Mouse (Mus musculus): ENCODE results near the gene Eif4h. TPM values are rescaled to one million over a fixed set of nuclear protein-coding genes. Genes with fewer than 3 reads are reported as not detected.
A peak's percentile ranks its signal among the peaks of the same experiment; 100 is the strongest.

The Eif4h gene
- polyA plus RNA-seq, 1 experiment from 2014 or later, result 479 TPM

DNA sequence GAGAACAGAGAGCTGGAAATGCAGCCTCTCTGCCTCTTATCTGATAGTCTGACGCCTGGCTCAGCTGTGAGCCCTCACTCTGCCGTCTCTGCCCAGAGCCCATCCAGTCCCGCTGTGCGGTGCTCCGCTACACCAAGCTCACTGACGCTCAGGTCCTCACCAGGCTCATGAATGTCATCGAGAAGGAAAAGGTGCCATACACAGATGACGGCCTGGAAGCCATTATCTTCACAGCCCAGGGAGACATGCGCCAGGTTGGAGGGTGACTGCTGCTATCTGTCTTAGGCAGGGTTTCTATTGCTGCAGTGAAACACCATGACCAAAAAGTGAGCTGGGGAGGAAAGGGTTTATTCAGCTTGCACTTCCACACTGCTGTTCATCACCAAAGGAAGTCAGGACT is 46.2 kb downstream of the Eif4h start:
- Histone ChIP-seq H3K4me2 (ENCODE audit: low read depth, low read length) (no peak overlapping the region), H3K36me3 (replicated peaks; ENCODE audit: control insufficient read depth, insufficient read depth, low read depth, low read length) (peaks cover 3% of the 10 kb centered on the region), H3K9me3 (replicated peaks; ENCODE audit: control insufficient read depth, low read length) (no peaks in the 10 kb centered on the region), H3K27ac (replicated peaks; ENCODE audit: low read depth, low read length) (no peak overlapping the region), H3K4me1 (ENCODE audit: control insufficient read depth, insufficient read depth, low read length) (no peaks in the 10 kb centered on the region), H3K9ac (replicated peaks; ENCODE audit: low read length) (no peak overlapping the region), H3K4me3 (ENCODE audit: low read depth, low read length) (no peak overlapping the region), H3K27me3 (ENCODE audit: control insufficient read depth, insufficient read depth, low read length) (no peaks in the 10 kb centered on the region)
- WGBS, result 87% methylated on average over 9 of the region's 9 CpGs
- no peak for DNase-seq (ENCODE audit: low spot score)
- ATAC-seq (replicated peaks; ENCODE audit: insufficient number of reproducible peaks, low FRiP score, low TSS enrichment, low read depth), result no peak

DNA sequence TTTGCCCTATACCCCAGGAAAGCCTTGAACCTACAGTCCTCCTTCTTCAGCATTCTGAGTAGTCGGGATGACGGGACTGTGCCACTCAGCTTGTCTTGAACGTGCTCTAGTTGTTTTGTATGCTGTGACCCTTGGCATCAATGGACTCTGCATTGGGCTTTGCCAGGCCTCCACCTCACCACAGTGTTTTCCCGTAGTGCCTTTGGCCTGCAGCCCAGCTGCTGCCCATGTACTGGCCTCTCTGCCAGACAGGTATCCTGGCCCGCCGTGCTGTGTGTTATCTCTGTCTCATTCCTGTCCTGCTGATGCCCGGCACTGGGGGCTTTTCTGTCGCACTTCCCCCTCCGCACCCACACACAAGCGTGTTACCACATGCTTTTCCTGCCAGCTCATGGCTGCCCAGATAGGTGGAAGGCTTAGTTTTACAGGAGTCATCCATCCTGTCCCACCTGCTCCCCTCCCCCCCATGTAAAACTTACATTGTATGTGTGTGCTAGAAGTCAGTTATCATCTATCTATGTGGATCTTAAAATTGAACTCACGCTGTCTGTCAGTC is 47.2 kb downstream of the Eif4h start:
- 90% methylated on average over 11 of the region's 11 CpGs for WGBS
- no peak overlapping the region for H3K4me3 ChIP-seq (ENCODE audit: low read depth, low read length)
- ATAC-seq (replicated peaks; ENCODE audit: insufficient number of reproducible peaks, low FRiP score, low TSS enrichment, low read depth) (no peak), DNase-seq (ENCODE audit: low spot score) (no peak)
- no peak overlapping the region for H3K4me2 ChIP-seq (ENCODE audit: low read depth, low read length)
- no peak overlapping the region for H3K9ac ChIP-seq (replicated peaks; ENCODE audit: low read length)
- no peaks in the 10 kb centered on the region for H3K27me3 ChIP-seq (ENCODE audit: control insufficient read depth, insufficient read depth, low read length)
- H3K4me1 ChIP-seq (ENCODE audit: control insufficient read depth, insufficient read depth, low read length), result no peaks in the 10 kb centered on the region
- no peaks in the 10 kb centered on the region for H3K9me3 ChIP-seq (replicated peaks; ENCODE audit: control insufficient read depth, low read length)
- H3K36me3 ChIP-seq (replicated peaks; ENCODE audit: control insufficient read depth, insufficient read depth, low read depth, low read length), result peaks cover 3% of the 10 kb centered on the region
- no peak overlapping the region for H3K27ac ChIP-seq (replicated peaks; ENCODE audit: low read depth, low read length)

DNA sequence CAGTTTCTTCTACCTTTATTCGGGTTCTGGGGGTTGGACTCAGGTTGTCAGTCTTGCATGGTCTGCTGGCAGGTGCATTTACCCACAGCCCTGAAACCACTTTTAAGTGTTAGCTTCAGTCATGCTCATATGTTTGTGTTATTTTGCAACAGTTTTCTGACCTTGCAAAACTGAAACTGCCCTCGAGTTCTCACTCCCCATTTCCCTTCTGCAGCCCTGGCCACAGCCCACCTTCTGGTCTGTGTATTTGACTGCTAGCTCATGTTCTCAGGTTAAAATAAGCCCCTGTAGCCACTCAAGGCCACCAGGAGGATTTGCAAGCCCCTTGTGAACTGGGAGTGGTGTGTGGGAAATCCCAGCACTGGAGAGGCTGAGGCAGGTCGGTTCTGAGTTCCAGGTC is 49.4 kb downstream of the Eif4h start:
- WGBS, result 86% methylated on average over 3 of the region's 3 CpGs
- H3K27ac ChIP-seq (replicated peaks; ENCODE audit: low read depth, low read length), result no peak overlapping the region
- no peak overlapping the region for H3K4me2 ChIP-seq (ENCODE audit: low read depth, low read length)
- no peaks in the 10 kb centered on the region for H3K9me3 ChIP-seq (replicated peaks; ENCODE audit: control insufficient read depth, low read length)
- H3K4me3 ChIP-seq (ENCODE audit: low read depth, low read length), result no peak overlapping the region
- H3K4me1 ChIP-seq (ENCODE audit: control insufficient read depth, insufficient read depth, low read length), result no peaks in the 10 kb centered on the region
- DNase-seq (ENCODE audit: low spot score) (no peak), ATAC-seq (replicated peaks; ENCODE audit: insufficient number of reproducible peaks, low FRiP score, low TSS enrichment, low read depth) (no peak)
- no peak overlapping the region for H3K9ac ChIP-seq (replicated peaks; ENCODE audit: low read length)
- peaks cover 3% of the 10 kb centered on the region for H3K36me3 ChIP-seq (replicated peaks; ENCODE audit: control insufficient read depth, insufficient read depth, low read depth, low read length)
- H3K27me3 ChIP-seq (ENCODE audit: control insufficient read depth, insufficient read depth, low read length), result no peaks in the 10 kb centered on the region

DNA sequence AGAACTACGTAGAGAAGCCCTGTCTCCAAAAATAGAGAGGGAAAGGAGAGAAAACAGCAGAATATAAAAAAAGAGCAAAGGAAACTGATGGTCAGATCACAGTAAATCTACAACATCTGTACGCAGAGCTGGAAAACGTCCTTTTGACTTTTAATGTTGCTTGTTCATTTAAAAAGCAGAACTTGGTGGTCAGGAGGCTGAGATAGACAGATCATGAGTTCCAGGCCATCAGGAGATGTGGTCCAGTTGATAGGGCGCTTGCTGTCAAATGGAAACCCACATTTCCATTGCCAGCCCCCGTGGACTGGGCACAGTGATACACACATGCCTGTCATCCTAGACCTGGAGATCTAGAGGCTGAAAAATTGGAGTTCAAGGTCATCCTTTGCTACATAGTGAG is 54.5 kb downstream of the Eif4h start:
- no peak overlapping the region for H3K9ac ChIP-seq (replicated peaks; ENCODE audit: low read length)
- H3K4me1 ChIP-seq (ENCODE audit: control insufficient read depth, insufficient read depth, low read length), result no peaks in the 10 kb centered on the region
- 89% methylated on average over 5 of the region's 5 CpGs for WGBS
- H3K36me3 ChIP-seq (replicated peaks; ENCODE audit: control insufficient read depth, insufficient read depth, low read depth, low read length), result no peaks in the 10 kb centered on the region
- no peak overlapping the region for H3K4me3 ChIP-seq (ENCODE audit: low read depth, low read length)
- no peak overlapping the region for H3K4me2 ChIP-seq (ENCODE audit: low read depth, low read length)
- no peak for DNase-seq (ENCODE audit: low spot score)
- H3K9me3 ChIP-seq (replicated peaks; ENCODE audit: control insufficient read depth, low read length), result no peaks in the 10 kb centered on the region
- H3K27ac ChIP-seq (replicated peaks; ENCODE audit: low read depth, low read length), result no peak overlapping the region
- no peaks in the 10 kb centered on the region for H3K27me3 ChIP-seq (ENCODE audit: control insufficient read depth, insufficient read depth, low read length)
- no peak for ATAC-seq (replicated peaks; ENCODE audit: insufficient number of reproducible peaks, low FRiP score, low TSS enrichment, low read depth)

DNA sequence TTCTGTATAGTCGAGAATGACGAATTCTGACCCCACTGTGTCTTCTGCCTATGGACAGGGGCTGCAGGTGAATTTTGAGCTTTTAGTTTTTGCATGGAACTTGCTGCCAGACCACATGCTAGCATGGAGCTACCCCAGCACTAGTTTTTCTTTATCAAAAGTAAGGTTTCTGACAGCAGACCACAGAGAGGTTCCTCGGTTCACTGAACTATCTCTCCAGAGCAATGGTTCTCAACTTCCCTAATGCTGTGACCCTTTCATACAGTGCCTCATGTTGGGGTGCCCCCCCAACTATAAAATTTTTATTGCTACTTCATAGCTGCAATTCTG is 55.4 kb downstream of the Eif4h start:
- no peak overlapping the region for H3K4me3 ChIP-seq (ENCODE audit: low read depth, low read length)
- H3K9ac ChIP-seq (replicated peaks; ENCODE audit: low read length), result no peak overlapping the region
- H3K4me1 ChIP-seq (ENCODE audit: control insufficient read depth, insufficient read depth, low read length), result no peaks in the 10 kb centered on the region

DNA sequence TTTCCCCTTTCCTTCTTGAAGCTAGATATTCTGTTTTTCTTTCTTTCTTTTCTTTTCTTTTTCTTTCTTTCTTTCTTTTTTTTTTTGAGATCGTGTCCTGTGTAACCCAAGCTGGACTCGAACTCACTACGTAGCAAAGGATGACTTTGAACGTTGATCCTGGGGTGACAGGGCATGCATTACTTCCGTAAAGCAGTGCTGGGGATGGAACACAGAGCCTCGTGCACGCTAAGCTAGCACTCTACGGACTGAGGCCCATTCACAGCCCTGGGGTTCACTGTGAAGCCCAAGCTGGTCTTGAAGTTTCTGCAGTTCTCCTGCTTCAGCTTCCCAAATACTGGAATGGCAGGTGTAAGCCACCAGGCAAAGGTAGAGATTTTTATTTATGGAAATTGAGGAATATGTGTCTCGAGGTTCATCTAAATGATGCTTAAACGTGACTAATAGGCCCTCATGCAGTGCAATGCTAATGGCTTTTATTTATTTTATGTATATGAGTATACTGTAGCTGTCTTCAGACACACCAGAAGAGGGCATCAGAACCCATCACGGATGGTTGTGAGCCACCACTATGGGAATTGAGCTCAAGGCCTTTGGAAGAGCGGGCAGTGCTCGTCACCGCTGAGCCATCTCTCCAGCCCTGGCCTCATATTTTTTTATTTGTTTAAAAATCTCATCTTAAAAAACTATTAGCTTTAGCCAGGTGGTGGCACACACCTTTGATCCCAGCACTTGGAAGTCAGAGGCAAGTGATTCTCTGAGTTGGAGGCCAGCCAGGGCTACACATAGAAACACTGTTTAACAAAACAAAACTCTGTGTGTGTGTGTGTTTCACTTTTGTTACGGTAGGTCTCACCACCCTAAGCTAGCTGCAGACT is 56.0 kb downstream of the Eif4h start:
- Histone ChIP-seq H3K4me1 (ENCODE audit: control insufficient read depth, insufficient read depth, low read length) (no peaks in the 10 kb centered on the region), H3K4me3 (ENCODE audit: low read depth, low read length) (peak overlapping the region; percentile 88), H3K4me2 (ENCODE audit: low read depth, low read length) (peak overlapping the region; percentile 76), H3K9ac (replicated peaks; ENCODE audit: low read length) (peak overlapping the region; percentile 85), H3K9me3 (replicated peaks; ENCODE audit: control insufficient read depth, low read length) (no peaks in the 10 kb centered on the region), H3K27ac (replicated peaks; ENCODE audit: low read depth, low read length) (no peak overlapping the region), H3K27me3 (ENCODE audit: control insufficient read depth, insufficient read depth, low read length) (no peaks in the 10 kb centered on the region), H3K36me3 (replicated peaks; ENCODE audit: control insufficient read depth, insufficient read depth, low read depth, low read length) (no peaks in the 10 kb centered on the region)
- no peak for DNase-seq (ENCODE audit: low spot score)
- ATAC-seq (replicated peaks; ENCODE audit: insufficient number of reproducible peaks, low FRiP score, low TSS enrichment, low read depth), result no peak
- WGBS, result 32% methylated on average over 15 of the region's 15 CpGs

More for the DNA sequence above, 55.4 kb downstream of the Eif4h start:
- no peaks in the 10 kb centered on the region for H3K36me3 ChIP-seq (replicated peaks; ENCODE audit: control insufficient read depth, insufficient read depth, low read depth, low read length)
- H3K27me3 ChIP-seq (ENCODE audit: control insufficient read depth, insufficient read depth, low read length), result no peaks in the 10 kb centered on the region
- no peak for ATAC-seq (replicated peaks; ENCODE audit: insufficient number of reproducible peaks, low FRiP score, low TSS enrichment, low read depth)
- no peaks in the 10 kb centered on the region for H3K9me3 ChIP-seq (replicated peaks; ENCODE audit: control insufficient read depth, low read length)
- no peak overlapping the region for H3K4me2 ChIP-seq (ENCODE audit: low read depth, low read length)
- no peak overlapping the region for H3K27ac ChIP-seq (replicated peaks; ENCODE audit: low read depth, low read length)
- no peak for DNase-seq (ENCODE audit: low spot score)
- WGBS, result 81% methylated on average over 3 of the region's 3 CpGs

DNA sequence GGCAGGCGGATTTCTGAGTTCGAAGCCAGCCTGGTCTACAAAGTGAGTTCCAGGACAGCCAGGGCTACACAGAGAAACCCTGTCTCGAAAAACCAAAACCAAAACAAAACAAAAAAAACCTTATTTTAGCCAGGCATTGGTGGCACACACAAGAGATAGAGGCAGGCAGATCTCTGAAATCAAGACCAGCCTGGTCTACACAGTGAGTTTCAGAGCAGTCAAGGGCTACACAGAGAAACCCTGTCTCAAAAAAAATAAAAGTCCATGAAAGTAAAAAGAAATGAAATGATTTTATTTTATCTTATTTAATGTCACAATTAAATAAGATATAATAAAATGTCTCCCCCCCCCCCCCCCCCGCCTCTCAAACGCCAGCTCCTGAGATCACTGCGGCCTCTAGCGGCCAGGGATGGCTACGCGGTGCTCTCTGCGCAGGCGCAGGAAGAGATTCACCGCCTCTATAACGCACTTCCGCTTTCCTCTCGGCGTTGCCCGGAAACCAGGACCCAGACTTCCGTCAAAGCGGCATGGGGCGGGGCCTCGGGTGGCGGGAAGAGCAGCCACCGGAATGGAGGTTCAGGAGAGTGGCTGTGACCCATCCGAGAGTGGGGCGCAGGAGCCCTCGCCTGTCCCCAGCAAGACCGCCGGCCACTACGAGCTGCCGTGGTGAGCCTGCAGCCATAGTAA is 56.9 kb downstream of the Eif4h start:
- WGBS, result 8% methylated on average over 30 of the region's 30 CpGs
- no peak overlapping the region for H3K27ac ChIP-seq (replicated peaks; ENCODE audit: low read depth, low read length)
- H3K4me1 ChIP-seq (ENCODE audit: control insufficient read depth, insufficient read depth, low read length), result no peaks in the 10 kb centered on the region
- peak overlapping the region; percentile 76 for H3K4me2 ChIP-seq (ENCODE audit: low read depth, low read length)
- no peaks in the 10 kb centered on the region for H3K36me3 ChIP-seq (replicated peaks; ENCODE audit: control insufficient read depth, insufficient read depth, low read depth, low read length)
- DNase-seq (ENCODE audit: low spot score) (peak; percentile 99), ATAC-seq (replicated peaks; ENCODE audit: insufficient number of reproducible peaks, low FRiP score, low TSS enrichment, low read depth) (peak; percentile 90)
- peak overlapping the region; percentile 88 for H3K4me3 ChIP-seq (ENCODE audit: low read depth, low read length)
- no peaks in the 10 kb centered on the region for H3K27me3 ChIP-seq (ENCODE audit: control insufficient read depth, insufficient read depth, low read length)
- peak overlapping the region; percentile 85 for H3K9ac ChIP-seq (replicated peaks; ENCODE audit: low read length)
- H3K9me3 ChIP-seq (replicated peaks; ENCODE audit: control insufficient read depth, low read length), result no peaks in the 10 kb centered on the region

DNA sequence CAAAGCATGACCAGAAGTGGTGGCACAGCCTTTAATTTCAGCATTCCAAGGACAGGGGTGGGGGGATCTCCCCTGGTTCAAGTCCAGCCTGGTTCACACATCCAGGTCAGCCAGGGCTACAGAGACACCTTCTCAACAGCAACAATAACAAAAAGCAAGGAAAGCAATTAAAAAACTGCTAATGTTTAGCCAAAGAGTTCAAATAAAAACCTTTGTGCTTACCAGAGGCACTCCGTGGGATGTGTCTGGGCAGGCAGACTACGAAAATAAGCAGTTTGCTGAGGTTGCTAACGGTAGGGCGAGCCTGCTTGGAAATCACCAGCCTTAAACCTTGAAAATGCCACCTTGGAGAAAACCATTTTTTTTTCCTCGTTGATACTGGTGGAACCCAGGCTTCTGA is 58.1 kb downstream of the Eif4h start, which contains the start of gene Rfc2:
TSS of gene Rfc2 (plus strand) at position 221 of the 400 bp plus-strand sequence.
- Histone ChIP-seq H3K36me3 (replicated peaks; ENCODE audit: control insufficient read depth, insufficient read depth, low read depth, low read length) (no peaks in the 10 kb centered on the region), H3K4me3 (ENCODE audit: low read depth, low read length) (no peak within 1 kb of the TSS), H3K9ac (replicated peaks; ENCODE audit: low read length) (no peak within 1 kb of the TSS), H3K9me3 (replicated peaks; ENCODE audit: control insufficient read depth, low read length) (no peaks in the 10 kb centered on the region), H3K27ac (replicated peaks; ENCODE audit: low read depth, low read length) (no peak within 1 kb of the TSS), H3K4me2 (ENCODE audit: low read depth, low read length) (no peak within 1 kb of the TSS), H3K4me1 (ENCODE audit: control insufficient read depth, insufficient read depth, low read length) (no peaks in the 10 kb centered on the region), H3K27me3 (ENCODE audit: control insufficient read depth, insufficient read depth, low read length) (no peaks in the 10 kb centered on the region)
- DNase-seq (ENCODE audit: low spot score) (no peak), ATAC-seq (replicated peaks; ENCODE audit: insufficient number of reproducible peaks, low FRiP score, low TSS enrichment, low read depth) (no peak)
- 76% methylated on average over 5 of the region's 5 CpGs for WGBS

All from embryonic facial prominence, embryonic 11.5 days (tissue).